ENCODE assay signal across 23 mouse cellular contexts in genomic region chr3:105835875-105836274, GRCm38 (mm10). TPM values are rescaled to one million over a fixed set of nuclear protein-coding genes. Genes with fewer than 3 reads are reported as not detected.
DNase-seq lines count a peak whose midpoint lies in the region; ATAC-seq and TF ChIP-seq lines count a peak whose summit lies in the region.
"Had no signal": no experiment of that assay in that cellular context is flagged by ENCODE, and none has a peak within 500 bp of the region (broad histone marks: within the 10 kb centered on the region; RNA-seq: fewer than 3 reads in every experiment).

No protein-coding gene starts in this region.

- H3K4me3 ChIP-seq in megakaryocyte, embryonic 14.5 days (replicated peaks): peak overlapping the region; percentile 66
- H3K4me3 ChIP-seq in olfactory bulb, adult 2 months (ENCODE audit: insufficient read depth, low read depth, low read length): no peak overlapping the region
- H3K4me3 ChIP-seq: embryonic facial prominence, embryonic 12.5 days; forebrain, embryonic 12.5 days; heart, adult 2 months; heart, embryonic 15.5 days; hindbrain, embryonic 10.5 days had no signal

- ATAC-seq in megakaryocyte, adult 5-6 weeks (ENCODE audit: poor library complexity, severe bottlenecking): no peak
- peak; percentile 73 for ATAC-seq in erythroid progenitor cell, adult 5-6 weeks (replicated peaks; ENCODE audit: low FRiP score, poor library complexity, severe bottlenecking)
- ATAC-seq: forebrain, embryonic 16.5 days had no signal

- WGBS in olfactory bulb, adult 2 months: 38% methylated on average over 3 of the region's 3 CpGs

- H3K27me3 ChIP-seq in megakaryocyte, embryonic 14.5 days (replicated peaks): no peaks in the 10 kb centered on the region
- H3K27me3 ChIP-seq: embryonic facial prominence, embryonic 12.5 days; forebrain, embryonic 12.5 days had no signal

- DNase-seq in layer of hippocampus, adult 9-11 months: peak; percentile 50
- DNase-seq in layer of hippocampus, postnatal 10 days (ENCODE audit: low spot score in 2 of 2): no peak
- DNase-seq in embryo, embryonic 10.5 days (ENCODE audit: low spot score): no peak
- no peak for DNase-seq in urinary bladder, postnatal 14 days (ENCODE audit: low spot score)
- DNase-seq: adrenal gland, postnatal 14 days; cerebellum, adult 18-20 months; cerebellum, adult 9-11 months; gastrocnemius, postnatal 10 days; heart, adult 2 months; heart, postnatal 14 days had no signal

- TF ChIP-seq CTCF in olfactory bulb, adult 2 months (IDR thresholded peaks at IDR 0.05; ENCODE audit: insufficient read depth, low read depth, low read length): no peak

- no peaks in the 10 kb centered on the region for H3K36me3 ChIP-seq in megakaryocyte, embryonic 14.5 days (replicated peaks; ENCODE audit: low read length)
- H3K36me3 ChIP-seq: embryonic facial prominence, embryonic 12.5 days; forebrain, embryonic 12.5 days; G1E; heart, embryonic 15.5 days; hindbrain, embryonic 10.5 days had no signal

- TF ChIP-seq POLR2A in olfactory bulb, adult 2 months (IDR thresholded peaks at IDR 0.05; ENCODE audit: insufficient read depth, low read depth, low read length): no peak

- peaks cover 78% of the 10 kb centered on the region for H3K4me1 ChIP-seq in megakaryocyte, embryonic 14.5 days
- peaks cover 3% of the 10 kb centered on the region for H3K4me1 ChIP-seq in olfactory bulb, adult 2 months (ENCODE audit: control insufficient read depth, insufficient read depth, low read length)
- H3K4me1 ChIP-seq: embryonic facial prominence, embryonic 12.5 days; forebrain, embryonic 12.5 days; heart, embryonic 15.5 days; hindbrain, embryonic 10.5 days had no signal

- peak overlapping the region; percentile 82 for H3K27ac ChIP-seq in olfactory bulb, adult 2 months (ENCODE audit: insufficient read depth, low read depth, low read length)
- H3K27ac ChIP-seq: embryonic facial prominence, embryonic 12.5 days; forebrain, embryonic 12.5 days; heart, adult 2 months; heart, embryonic 15.5 days; hindbrain, embryonic 10.5 days; hindbrain, embryonic 14.5 days had no signal

- H3K9me3 ChIP-seq in megakaryocyte, embryonic 14.5 days: no peaks in the 10 kb centered on the region
- H3K9me3 ChIP-seq: embryonic facial prominence, embryonic 12.5 days; forebrain, embryonic 12.5 days; G1E; heart, embryonic 15.5 days; hindbrain, embryonic 10.5 days had no signal

RNA-seq across cellular contexts. Expression of gene Rap1a, which starts 34.7 kb away (rescaled TPM):
- total RNA-seq in layer of hippocampus, postnatal 10 days (2021): 10 to 100 TPM; 95.2 to 98.6 TPM
- 3.2 and 38.3 TPM in 2 replicates for polyA plus RNA-seq in megakaryocyte, embryonic 14.5 days (2012; ENCODE audit: insufficient read depth, low replicate concordance)
- 278 and 301 TPM in 2 replicates for total RNA-seq in megakaryocyte, adult 5-6 weeks (2015)
- 210 and 223 TPM in 2 replicates for total RNA-seq in megakaryocyte, adult 5-6 weeks (2017)
- 157 and 193 TPM in 2 replicates for total RNA-seq in erythroid progenitor cell, adult 5-6 weeks (2015; ENCODE audit: low replicate concordance)
- 182 and 220 TPM in 2 replicates for total RNA-seq in erythroid progenitor cell, adult 5-6 weeks (2017; ENCODE audit: low replicate concordance)
- polyA plus RNA-seq in olfactory bulb, adult 2 months (2012; ENCODE audit: insufficient read depth, insufficient read length, low replicate concordance, missing spikeins): not detected in 2 replicates

RNA-seq across cellular contexts. Expression of gene Adora3, which starts 34.8 kb away (rescaled TPM):
- total RNA-seq in layer of hippocampus, postnatal 10 days (2021): 1 to 10 TPM in 1 of 2 experiments, under 1 TPM in 1; 0.34 to 1.1 TPM
- polyA plus RNA-seq in megakaryocyte, embryonic 14.5 days (2012; ENCODE audit: insufficient read depth, low replicate concordance): 0.19 TPM in 1 of 2 replicates, not detected in the other
- 12.7 and 15.0 TPM in 2 replicates for total RNA-seq in megakaryocyte, adult 5-6 weeks (2015)
- total RNA-seq in megakaryocyte, adult 5-6 weeks (2017): 6.4 and 6.5 TPM in 2 replicates
- total RNA-seq in erythroid progenitor cell, adult 5-6 weeks (2015; ENCODE audit: low replicate concordance): 1.1 TPM in 1 of 2 replicates, not detected in the other
- not detected in 2 replicates for total RNA-seq in erythroid progenitor cell, adult 5-6 weeks (2017; ENCODE audit: low replicate concordance)
- polyA plus RNA-seq in olfactory bulb, adult 2 months (2012; ENCODE audit: insufficient read depth, insufficient read length, low replicate concordance, missing spikeins): not detected in 2 replicates
- total RNA-seq: heart, adult 2 months had no signal
- polyA plus RNA-seq: G1E had no signal

RNA-seq across cellular contexts. Expression of gene Tmigd3, which starts 34.8 kb away (rescaled TPM):
- total RNA-seq in layer of hippocampus, postnatal 10 days (2021): under 1 TPM in 1 of 2 experiments, not detected in 1; 0.47 TPM
- not detected in 2 replicates for polyA plus RNA-seq in megakaryocyte, embryonic 14.5 days (2012; ENCODE audit: insufficient read depth, low replicate concordance)
- 0.40 and 1.2 TPM in 2 replicates for total RNA-seq in megakaryocyte, adult 5-6 weeks (2015)
- 2.1 and 5.8 TPM in 2 replicates for total RNA-seq in megakaryocyte, adult 5-6 weeks (2017)
- not detected in 2 replicates for total RNA-seq in erythroid progenitor cell, adult 5-6 weeks (2015; ENCODE audit: low replicate concordance)
- not detected in 2 replicates for total RNA-seq in erythroid progenitor cell, adult 5-6 weeks (2017; ENCODE audit: low replicate concordance)
- not detected in 2 replicates for polyA plus RNA-seq in olfactory bulb, adult 2 months (2012; ENCODE audit: insufficient read depth, insufficient read length, low replicate concordance, missing spikeins)
- total RNA-seq: adrenal gland, adult 18-20 months; adrenal gland, postnatal 14 days; gastrocnemius, postnatal 4 days had no signal
- polyA plus RNA-seq: embryonic facial prominence, embryonic 12.5 days; forebrain, embryonic 12.5 days; forebrain, embryonic 16.5 days; heart, adult 2 months; hindbrain, embryonic 10.5 days; hindbrain, embryonic 14.5 days had no signal
